Mouse (Mus musculus): ENCODE measurements around the gene Krtap3-2. TPM values are rescaled to one million over a fixed set of nuclear protein-coding genes. Genes with fewer than 3 reads are reported as not detected.

The Krtap3-2 gene
- polyA plus RNA-seq, 1 experiment from 2014 or later, result not detected

DNA sequence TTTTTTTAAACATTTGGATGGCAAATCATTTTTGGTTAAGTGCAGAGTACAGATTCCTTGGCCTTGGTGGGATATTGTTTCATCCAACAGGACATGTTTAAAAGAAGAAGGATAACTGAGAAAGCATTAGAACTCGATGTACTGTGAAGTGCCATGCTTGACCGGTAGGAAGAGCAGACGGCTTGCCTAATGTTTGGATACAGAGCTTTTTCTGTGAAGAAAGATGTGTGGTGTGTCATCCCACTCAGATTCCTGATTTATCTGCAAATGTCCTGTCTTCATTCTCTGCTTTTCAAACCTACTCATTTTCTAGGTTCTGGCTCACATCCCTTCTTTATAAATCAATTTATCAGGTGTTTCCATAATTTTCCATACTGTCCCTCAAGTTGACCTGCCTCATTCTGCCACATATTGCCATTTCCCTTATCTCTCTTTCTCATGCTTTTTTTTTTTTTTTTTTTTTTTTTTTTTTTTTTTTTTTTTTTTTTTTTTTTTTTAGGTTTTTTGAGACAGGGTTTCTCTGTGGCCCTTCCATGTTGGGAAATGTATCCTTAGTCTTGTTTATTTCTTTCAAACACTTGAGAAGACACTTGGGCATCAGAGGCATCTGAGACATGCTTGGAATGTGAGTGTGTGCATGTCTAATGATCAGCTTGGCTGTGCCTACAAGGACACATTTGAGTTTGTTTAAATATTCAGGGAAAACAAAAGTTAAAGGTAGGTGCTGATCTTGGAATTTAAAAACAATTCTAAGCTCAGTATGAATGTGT is 1.5 kb upstream of the Krtap3-2 start:
- H3K4me1 ChIP-seq (replicated peaks; ENCODE audit: control insufficient read depth, insufficient read depth, low read length), result no peaks in the 10 kb centered on the region
- H3K36me3 ChIP-seq (ENCODE audit: control insufficient read depth, insufficient read depth), result no peaks in the 10 kb centered on the region
- H3K27me3 ChIP-seq (replicated peaks; ENCODE audit: control insufficient read depth, insufficient read depth, low read length), result no peaks in the 10 kb centered on the region
- H3K4me3 ChIP-seq (ENCODE audit: low read depth, low read length), result no peak overlapping the region
- WGBS, result 70% methylated on average over 3 of the region's 3 CpGs
- H3K9me3 ChIP-seq (ENCODE audit: control insufficient read depth), result no peaks in the 10 kb centered on the region
- TF ChIP-seq CTCF (IDR thresholded peaks at IDR 0.05; ENCODE audit: low read depth), result no peak
- H3K4me2 ChIP-seq (replicated peaks; ENCODE audit: low read depth), result no peak overlapping the region
- no peak overlapping the region for H3K27ac ChIP-seq (ENCODE audit: low read depth, low read length)
- no peak overlapping the region for H3K9ac ChIP-seq (ENCODE audit: low read depth, low read length)
- ATAC-seq, result no peak

DNA sequence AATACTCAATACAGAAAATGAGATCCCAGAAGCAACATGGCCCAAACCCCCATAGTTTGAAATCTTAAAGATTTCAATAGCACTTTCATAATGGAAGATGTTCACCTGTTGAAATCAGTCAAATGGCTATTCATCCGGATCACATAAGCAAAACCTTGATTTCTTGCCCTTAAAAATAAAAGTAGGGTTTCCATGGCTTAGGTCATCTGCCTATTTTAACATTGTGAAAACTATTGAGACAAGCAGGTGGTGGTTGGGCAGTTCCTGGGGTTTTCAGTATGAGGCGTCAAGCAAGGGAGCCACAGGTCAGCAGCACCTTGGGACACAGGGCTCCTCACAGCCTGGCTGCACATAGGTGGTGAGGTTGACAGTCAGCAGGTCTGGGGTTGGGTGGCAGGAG is 458 bp downstream of the Krtap3-2 start:
- H3K4me1 ChIP-seq (replicated peaks; ENCODE audit: control insufficient read depth, insufficient read depth, low read length), result no peaks in the 10 kb centered on the region
- no peak overlapping the region for H3K9ac ChIP-seq (ENCODE audit: low read depth, low read length)
- no peaks in the 10 kb centered on the region for H3K9me3 ChIP-seq (ENCODE audit: control insufficient read depth)
- H3K36me3 ChIP-seq (ENCODE audit: control insufficient read depth, insufficient read depth), result no peaks in the 10 kb centered on the region
- H3K4me2 ChIP-seq (replicated peaks; ENCODE audit: low read depth), result no peak overlapping the region
- no peak overlapping the region for H3K27ac ChIP-seq (ENCODE audit: low read depth, low read length)
- H3K27me3 ChIP-seq (replicated peaks; ENCODE audit: control insufficient read depth, insufficient read depth, low read length), result no peaks in the 10 kb centered on the region
- H3K4me3 ChIP-seq (ENCODE audit: low read depth, low read length), result no peak overlapping the region
- no peak for TF ChIP-seq CTCF (IDR thresholded peaks at IDR 0.05; ENCODE audit: low read depth)
- 85% methylated on average over 2 of the region's 2 CpGs for WGBS
- ATAC-seq, result no peak

DNA sequence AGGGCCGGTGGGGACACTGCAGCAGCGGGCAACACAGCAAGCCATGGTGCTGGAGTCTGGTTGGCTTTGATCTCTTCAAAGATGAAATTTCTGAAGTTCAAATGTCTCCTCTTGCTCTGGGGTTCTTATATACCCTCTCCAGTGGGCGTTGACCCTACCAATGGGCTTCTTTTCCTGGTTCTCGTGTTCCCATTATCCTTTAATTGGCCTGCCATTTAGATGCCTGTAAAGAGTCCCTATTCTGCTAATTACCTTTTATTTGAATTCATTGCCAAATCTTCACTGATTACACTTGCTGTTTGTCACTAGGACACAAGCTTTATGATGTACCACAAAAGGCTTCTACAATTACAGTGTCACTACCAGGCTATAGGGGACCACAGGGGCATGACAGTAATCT is 5.9 kb downstream of the Krtap3-2 start, which contains the start of gene Krtap3-3:
Krtap3-3 (minus strand) TSS at position 101 of the 400 bp plus-strand sequence.
- no peak for ATAC-seq

DNA sequence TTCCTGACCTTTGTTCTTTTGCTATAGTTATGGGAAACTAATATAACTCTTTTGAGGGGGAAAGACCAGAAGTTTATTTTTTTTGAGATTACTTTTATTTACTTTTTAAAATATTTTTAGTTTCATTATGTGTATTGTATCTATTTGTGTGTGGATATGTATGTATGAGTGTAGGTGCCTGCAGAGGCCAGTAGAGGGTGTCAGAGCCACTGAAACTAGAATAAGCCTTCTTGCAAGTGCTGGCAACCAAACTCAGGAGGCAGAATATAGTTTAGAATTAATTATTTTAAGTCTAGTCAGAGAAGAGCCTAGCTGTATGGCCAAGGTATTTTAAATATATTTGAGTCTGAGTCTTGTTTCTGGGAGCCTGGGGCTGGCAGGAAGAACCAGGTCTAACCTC is 8.8 kb downstream of the Krtap3-2 start:
- Histone ChIP-seq H3K4me3 (ENCODE audit: low read depth, low read length) (no peak overlapping the region), H3K27me3 (replicated peaks; ENCODE audit: control insufficient read depth, insufficient read depth, low read length) (no peaks in the 10 kb centered on the region), H3K9me3 (ENCODE audit: control insufficient read depth) (no peaks in the 10 kb centered on the region), H3K36me3 (ENCODE audit: control insufficient read depth, insufficient read depth) (no peaks in the 10 kb centered on the region), H3K4me2 (replicated peaks; ENCODE audit: low read depth) (no peak overlapping the region), H3K9ac (ENCODE audit: low read depth, low read length) (no peak overlapping the region), H3K4me1 (replicated peaks; ENCODE audit: control insufficient read depth, insufficient read depth, low read length) (no peaks in the 10 kb centered on the region), H3K27ac (ENCODE audit: low read depth, low read length) (no peak overlapping the region)
- ATAC-seq, result no peak
- TF ChIP-seq CTCF (IDR thresholded peaks at IDR 0.05; ENCODE audit: low read depth), result peak; percentile 36; the same call in 1 of the 2 replicates

More for the DNA sequence above, 5.9 kb downstream of the Krtap3-2 start, which contains the start of gene Krtap3-3:
- no peak within 1 kb of the TSS for H3K27ac ChIP-seq (ENCODE audit: low read depth, low read length)
- TF ChIP-seq CTCF (IDR thresholded peaks at IDR 0.05; ENCODE audit: low read depth), result no peak
- H3K9ac ChIP-seq (ENCODE audit: low read depth, low read length), result no peak within 1 kb of the TSS
- no peak within 1 kb of the TSS for H3K4me3 ChIP-seq (ENCODE audit: low read depth, low read length)
- no peaks in the 10 kb centered on the region for H3K9me3 ChIP-seq (ENCODE audit: control insufficient read depth)
- WGBS, result 67% methylated on average over 4 of the region's 4 CpGs
- H3K4me1 ChIP-seq (replicated peaks; ENCODE audit: control insufficient read depth, insufficient read depth, low read length), result no peaks in the 10 kb centered on the region
- H3K27me3 ChIP-seq (replicated peaks; ENCODE audit: control insufficient read depth, insufficient read depth, low read length), result no peaks in the 10 kb centered on the region
- no peaks in the 10 kb centered on the region for H3K36me3 ChIP-seq (ENCODE audit: control insufficient read depth, insufficient read depth)
- H3K4me2 ChIP-seq (replicated peaks; ENCODE audit: low read depth), result no peak within 1 kb of the TSS

DNA sequence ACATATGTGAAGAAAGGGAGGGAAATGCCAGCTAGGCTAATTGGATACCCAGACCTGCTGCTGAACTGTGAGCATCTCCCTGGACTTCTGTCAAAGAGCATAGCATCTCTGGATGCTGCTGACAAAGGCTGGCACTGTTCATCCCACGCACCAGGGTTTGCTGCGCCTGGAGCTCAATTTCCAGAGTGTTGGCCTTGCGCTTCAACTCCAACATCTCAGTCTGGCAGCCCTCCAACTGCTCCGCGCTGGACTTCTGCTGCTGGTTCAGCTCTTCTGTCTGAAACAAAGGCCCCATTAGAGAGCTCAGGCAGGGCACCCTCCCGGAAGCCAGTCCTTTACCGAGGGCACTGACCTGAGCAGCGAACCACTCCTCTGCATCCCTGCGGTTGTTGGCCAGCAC is 16.9 kb downstream of the Krtap3-2 start:
- Histone ChIP-seq H3K4me3 (ENCODE audit: low read depth, low read length) (no peak overlapping the region), H3K27ac (ENCODE audit: low read depth, low read length) (no peak overlapping the region), H3K4me1 (replicated peaks; ENCODE audit: control insufficient read depth, insufficient read depth, low read length) (no peaks in the 10 kb centered on the region), H3K9ac (ENCODE audit: low read depth, low read length) (no peak overlapping the region), H3K36me3 (ENCODE audit: control insufficient read depth, insufficient read depth) (no peaks in the 10 kb centered on the region), H3K27me3 (replicated peaks; ENCODE audit: control insufficient read depth, insufficient read depth, low read length) (no peaks in the 10 kb centered on the region), H3K9me3 (ENCODE audit: control insufficient read depth) (no peaks in the 10 kb centered on the region), H3K4me2 (replicated peaks; ENCODE audit: low read depth) (no peak overlapping the region)
- no peak for ATAC-seq
- TF ChIP-seq CTCF (IDR thresholded peaks at IDR 0.05; ENCODE audit: low read depth), result no peak
- 72% methylated on average over 9 of the region's 9 CpGs for WGBS

DNA sequence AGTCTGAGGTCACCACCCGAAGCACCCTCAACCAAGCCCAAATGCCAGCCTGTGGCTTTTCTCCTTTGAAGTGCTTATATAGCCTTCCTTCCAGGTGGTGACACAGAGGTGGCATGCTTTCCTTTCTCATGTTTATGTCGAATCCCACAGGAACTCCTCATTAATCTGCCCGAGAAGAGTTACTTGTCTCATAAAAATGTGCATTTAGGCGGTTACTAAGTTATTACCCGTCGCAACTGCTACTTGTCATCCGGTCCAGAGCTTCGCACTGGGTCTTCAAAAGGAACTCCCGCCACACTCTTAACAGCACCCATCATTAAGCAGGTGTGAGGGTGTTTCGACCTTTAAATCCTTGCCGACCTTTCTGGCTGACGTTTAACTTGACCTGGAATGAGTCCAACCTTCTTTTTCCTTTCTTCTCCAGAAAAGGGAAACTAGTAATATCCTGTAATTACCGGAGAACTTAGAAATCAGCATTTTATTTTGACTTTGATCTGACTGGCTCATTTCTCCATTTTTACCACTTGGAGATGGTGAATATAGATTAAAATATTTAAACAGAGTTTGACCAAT is 35.3 kb downstream of the Krtap3-2 start, which contains the start of gene Krt39:
Krt39 (minus strand) TSS at position 51 of the 573 bp plus-strand sequence.
- Histone ChIP-seq H3K9ac (ENCODE audit: low read depth, low read length) (no peak within 1 kb of the TSS), H3K9me3 (ENCODE audit: control insufficient read depth) (no peaks in the 10 kb centered on the region), H3K4me3 (ENCODE audit: low read depth, low read length) (no peak within 1 kb of the TSS), H3K4me1 (replicated peaks; ENCODE audit: control insufficient read depth, insufficient read depth, low read length) (no peaks in the 10 kb centered on the region), H3K27ac (ENCODE audit: low read depth, low read length) (no peak within 1 kb of the TSS), H3K36me3 (ENCODE audit: control insufficient read depth, insufficient read depth) (no peaks in the 10 kb centered on the region), H3K27me3 (replicated peaks; ENCODE audit: control insufficient read depth, insufficient read depth, low read length) (no peaks in the 10 kb centered on the region), H3K4me2 (replicated peaks; ENCODE audit: low read depth) (no peak within 1 kb of the TSS)
- no peak for ATAC-seq
- 56% methylated on average over 13 of the region's 13 CpGs for whole genome bisulfite sequencing
- no peak for TF ChIP-seq CTCF (IDR thresholded peaks at IDR 0.05; ENCODE audit: low read depth)
